ENCODE assay signal across 10 mouse cellular contexts in the genomic region with DNA sequence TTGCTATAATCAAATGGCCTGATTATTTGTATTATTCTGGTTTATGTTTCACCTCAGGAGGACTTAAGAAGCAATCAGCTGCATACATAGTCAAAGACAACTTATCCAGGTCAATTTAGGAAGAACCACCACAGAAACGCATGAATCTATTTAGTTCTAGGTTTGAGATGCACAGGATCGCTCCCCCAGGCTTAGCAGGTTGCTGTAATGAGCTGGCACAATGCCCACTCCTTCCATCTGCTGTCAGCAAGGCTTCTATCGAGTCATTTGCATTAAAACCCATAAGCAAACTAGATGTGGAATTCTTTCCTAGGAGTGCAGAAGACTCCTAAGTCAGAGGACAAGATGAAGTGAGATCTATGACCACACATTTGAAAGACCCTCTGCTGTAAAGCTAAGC.
DNase-seq lines count a peak whose midpoint lies in the region; ATAC-seq lines count a peak whose summit lies in the region.
"Had no signal": no experiment of that assay in that cellular context is flagged by ENCODE, and none has a peak within 500 bp of the region (broad histone marks: within the 10 kb centered on the region; RNA-seq: fewer than 3 reads in every experiment).

No protein-coding gene starts in this region.

- no peak overlapping the region for H3K9ac ChIP-seq in midbrain, embryonic 14.5 days (replicated peaks; ENCODE audit: low read length)
- H3K9ac ChIP-seq in midbrain, embryonic 11.5 days (ENCODE audit: low read length): no peak overlapping the region
- no peak overlapping the region for H3K9ac ChIP-seq in forebrain, embryonic 16.5 days (replicated peaks; ENCODE audit: low read depth, low read length)
- H3K9ac ChIP-seq in heart, embryonic 12.5 days: no peak overlapping the region

- no peak overlapping the region for H3K27ac ChIP-seq in midbrain, embryonic 14.5 days (replicated peaks; ENCODE audit: low read depth, low read length)
- H3K27ac ChIP-seq in midbrain, embryonic 11.5 days (ENCODE audit: low read depth, low read length): no peak overlapping the region
- no peak overlapping the region; the same call in 1 of the 2 replicates for H3K27ac ChIP-seq in forebrain, embryonic 16.5 days (ENCODE audit: low read length)
- H3K27ac ChIP-seq in heart, embryonic 12.5 days (ENCODE audit: poor library complexity, severe bottlenecking): no peak overlapping the region

- no peaks in the 10 kb centered on the region for H3K4me1 ChIP-seq in midbrain, embryonic 14.5 days (ENCODE audit: control insufficient read depth, insufficient read depth, low read length)
- no peaks in the 10 kb centered on the region for H3K4me1 ChIP-seq in midbrain, embryonic 11.5 days (ENCODE audit: control insufficient read depth, insufficient read depth, low read length)
- H3K4me1 ChIP-seq in forebrain, embryonic 16.5 days (replicated peaks; ENCODE audit: control insufficient read depth, insufficient read depth, low read length): no peaks in the 10 kb centered on the region
- H3K4me1 ChIP-seq in heart, embryonic 12.5 days (replicated peaks): no peaks in the 10 kb centered on the region

- no peaks in the 10 kb centered on the region for H3K36me3 ChIP-seq in midbrain, embryonic 14.5 days (ENCODE audit: control insufficient read depth, insufficient read depth, low read length)
- no peaks in the 10 kb centered on the region for H3K36me3 ChIP-seq in midbrain, embryonic 11.5 days (ENCODE audit: control insufficient read depth, insufficient read depth, low read length)
- H3K36me3 ChIP-seq in forebrain, embryonic 16.5 days (ENCODE audit: control insufficient read depth, insufficient read depth): no peaks in the 10 kb centered on the region
- no peaks in the 10 kb centered on the region for H3K36me3 ChIP-seq in heart, embryonic 12.5 days

- DNase-seq in midbrain, embryonic 14.5 days: peak; percentile 73
- no peak for DNase-seq in midbrain, embryonic 11.5 days (ENCODE audit: low spot score, missing footprints)
- DNase-seq in left cerebral cortex, adult 8-10 months (ENCODE audit: low spot score in 2 of 2): peak; percentile 16 to 74
- no peak for DNase-seq in Muller cell, postnatal 12 days (ENCODE audit: inconsistent ontology term)
- DNase-seq: heart, postnatal 10 days had no signal

- H3K9me3 ChIP-seq in midbrain, embryonic 14.5 days (ENCODE audit: control insufficient read depth, low read length): no peaks in the 10 kb centered on the region
- H3K9me3 ChIP-seq in midbrain, embryonic 11.5 days (ENCODE audit: control insufficient read depth, low read length): no peaks in the 10 kb centered on the region
- H3K9me3 ChIP-seq in forebrain, embryonic 16.5 days (ENCODE audit: control insufficient read depth, low read length): no peaks in the 10 kb centered on the region
- H3K9me3 ChIP-seq in heart, embryonic 12.5 days (replicated peaks): no peaks in the 10 kb centered on the region

- no peak overlapping the region for H3K4me3 ChIP-seq in midbrain, embryonic 14.5 days (replicated peaks; ENCODE audit: low read depth, low read length)
- no peak overlapping the region for H3K4me3 ChIP-seq in midbrain, embryonic 11.5 days (ENCODE audit: low read depth, low read length)
- no peak overlapping the region for H3K4me3 ChIP-seq in forebrain, embryonic 16.5 days (replicated peaks; ENCODE audit: low read length)
- no peak overlapping the region for H3K4me3 ChIP-seq in heart, embryonic 12.5 days
- H3K4me3 ChIP-seq: erythroblast, embryonic 14.5 days had no signal

- WGBS in midbrain, embryonic 14.5 days: 38% methylated on average over 3 of the region's 3 CpGs
- WGBS in midbrain, embryonic 11.5 days: 78% methylated on average over 3 of the region's 3 CpGs
- 17% methylated on average over 3 of the region's 3 CpGs for WGBS in forebrain, embryonic 16.5 days
- 56% methylated on average over 3 of the region's 3 CpGs for WGBS in heart, embryonic 12.5 days

- no peak overlapping the region for H3K4me2 ChIP-seq in midbrain, embryonic 14.5 days (ENCODE audit: low read length)
- H3K4me2 ChIP-seq in midbrain, embryonic 11.5 days: no peak overlapping the region
- H3K4me2 ChIP-seq in forebrain, embryonic 16.5 days (ENCODE audit: low read length): no peak overlapping the region
- no peak overlapping the region for H3K4me2 ChIP-seq in heart, embryonic 12.5 days

- no peaks in the 10 kb centered on the region for H3K27me3 ChIP-seq in midbrain, embryonic 14.5 days (ENCODE audit: control insufficient read depth, insufficient read depth, low read length)
- no peaks in the 10 kb centered on the region for H3K27me3 ChIP-seq in midbrain, embryonic 11.5 days (ENCODE audit: control insufficient read depth, insufficient read depth, low read length)
- H3K27me3 ChIP-seq in forebrain, embryonic 16.5 days (replicated peaks; ENCODE audit: control insufficient read depth, insufficient read depth, low read length): no peaks in the 10 kb centered on the region
- no peaks in the 10 kb centered on the region for H3K27me3 ChIP-seq in heart, embryonic 12.5 days (replicated peaks)

- ATAC-seq in midbrain, embryonic 14.5 days (ENCODE audit: low FRiP score, low TSS enrichment): peak; percentile 11; the same call in 1 of the 2 replicates
- ATAC-seq in midbrain, embryonic 11.5 days (ENCODE audit: low FRiP score): no peak
- peak; percentile 49 for ATAC-seq in forebrain, embryonic 16.5 days
- ATAC-seq in erythroblast, adult 5-6 weeks (replicated peaks; ENCODE audit: low FRiP score, poor library complexity, severe bottlenecking): no peak
- ATAC-seq in granulocyte monocyte progenitor cell, adult 5-6 weeks (replicated peaks; ENCODE audit: poor library complexity, severe bottlenecking): no peak
- ATAC-seq in heart, embryonic 12.5 days (ENCODE audit: insufficient number of reproducible peaks, low FRiP score): no peak

Comparison
In these comparisons a context has a peak if more than half of its experiments do, and no peak if none do; other contexts are left out.
1. ATAC-seq: peak in midbrain, embryonic 14.5 days (single experiment) and forebrain, embryonic 16.5 days (single experiment); none in midbrain, embryonic 11.5 days (single experiment), erythroblast, adult 5-6 weeks (single experiment), granulocyte monocyte progenitor cell, adult 5-6 weeks (single experiment) and heart, embryonic 12.5 days (single experiment).
2. DNase-seq: peak in midbrain, embryonic 14.5 days (single experiment) and left cerebral cortex, adult 8-10 months (2 of 2); none in midbrain, embryonic 11.5 days (single experiment) and Muller cell, postnatal 12 days (single experiment).